Mouse (Mus musculus) lung, postnatal 0 days (tissue): ENCODE measurements around the gene Pank1.

Source experiments
- CTCF ChIP-seq: IDR thresholded peaks from 2 replicates; pipeline ENCODE4 v1.5.1; 2016; ENCODE audit warnings: antibody characterized with exemption, mild to moderate bottlenecking
- EP300 ChIP-seq: IDR thresholded peaks from 2 replicates; pipeline ENCODE4 v1.6.1; 2016; ENCODE audit warnings: antibody characterized with exemption, mild to moderate bottlenecking, control low read depth

DNA sequence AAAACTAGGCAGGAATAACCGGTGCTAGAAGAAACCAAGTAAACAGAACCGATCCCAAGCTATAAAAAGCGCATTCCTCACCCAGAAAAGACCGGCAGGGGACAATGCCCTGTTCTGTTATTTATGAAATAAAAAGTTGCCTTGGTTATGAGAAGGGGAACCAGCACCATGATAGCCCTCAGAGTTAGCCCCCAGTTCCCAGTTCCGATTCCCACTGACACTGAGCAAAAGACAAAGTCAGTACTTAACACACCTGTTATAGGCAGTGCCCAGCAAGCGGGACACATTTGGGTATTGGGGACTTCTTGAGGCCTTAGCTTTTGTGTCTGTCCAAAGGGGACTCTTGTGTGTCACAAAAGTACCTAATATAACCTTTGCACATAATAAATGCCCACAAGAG lies 369 bp upstream of the Pank1 start:
- TF ChIP-seq EP300 (no peak), CTCF (no peak)
